Mouse (Mus musculus): ENCODE data around the gene Lsm12. TPM values are rescaled to one million over a fixed set of nuclear protein-coding genes. Genes with fewer than 3 reads are reported as not detected.
A peak's percentile ranks its signal among the peaks of the same experiment; 100 is the strongest.
"Not testable (repeated sequence)": the region's sequence is repeated elsewhere in the genome, so short reads cannot be mapped to it uniquely, and the experiment has no call there.

Lsm12 gene
- polyA plus RNA-seq, 1 experiment from 2014 or later: 84.3 TPM

GRCm38 (mm10) chr11:102165971-102166722, 18.9 kb downstream of the Lsm12 start:
- ATAC-seq: no peak
- H3K4me3 ChIP-seq: no peak overlapping the region
- H3K36me3 ChIP-seq: peaks cover 96% of the 10 kb centered on the region
- H3K4me2 ChIP-seq: no peak overlapping the region
- no peaks in the 10 kb centered on the region for H3K27me3 ChIP-seq (replicated peaks)
- H3K9ac ChIP-seq: no peak overlapping the region
- no peaks in the 10 kb centered on the region for H3K9me3 ChIP-seq (replicated peaks)
- H3K4me1 ChIP-seq: peaks cover 24% of the 10 kb centered on the region
- 70% methylated on average over 6 of the region's 6 CpGs for WGBS (ENCODE audit: insufficient replicate concordance)
- H3K27ac ChIP-seq: no peak overlapping the region

GRCm38 (mm10) chr11:102159781-102160180, 25.3 kb downstream of the Lsm12 start:
- Histone ChIP-seq H3K9ac (no peak overlapping the region), H3K4me2 (no peak overlapping the region), H3K27me3 (replicated peaks) (no peaks in the 10 kb centered on the region), H3K36me3 (peaks cover 44% of the 10 kb centered on the region), H3K9me3 (replicated peaks) (no peaks in the 10 kb centered on the region), H3K4me3 (no peak overlapping the region), H3K27ac (no peak overlapping the region), H3K4me1 (peaks cover 12% of the 10 kb centered on the region)
- WGBS (ENCODE audit: insufficient replicate concordance): 69% methylated on average over 5 of the region's 5 CpGs
- ATAC-seq: no peak

GRCm38 (mm10) chr11:102158024-102158423, 27.1 kb downstream of the Lsm12 start:
- 62% methylated on average over 2 of the region's 2 CpGs for WGBS (ENCODE audit: insufficient replicate concordance)
- not testable (repeated sequence) for H3K9ac ChIP-seq; H3K27me3 ChIP-seq (replicated peaks); H3K4me3 ChIP-seq; ATAC-seq; H3K9me3 ChIP-seq (replicated peaks); H3K4me2 ChIP-seq; H3K27ac ChIP-seq
- H3K36me3 ChIP-seq: peaks cover 46% of the 10 kb centered on the region
- peaks cover 14% of the 10 kb centered on the region for H3K4me1 ChIP-seq

GRCm38 (mm10) chr11:102156786-102157089, 28.4 kb downstream of the Lsm12 start:
- Histone ChIP-seq H3K9me3 (replicated peaks) (no peaks in the 10 kb centered on the region), H3K4me1 (peaks cover 14% of the 10 kb centered on the region), H3K4me2 (peak overlapping the region; percentile 87), H3K27me3 (replicated peaks) (no peaks in the 10 kb centered on the region), H3K27ac (no peak overlapping the region), H3K4me3 (no peak overlapping the region), H3K9ac (peak overlapping the region; percentile 82; the same call in 1 of the 2 replicates), H3K36me3 (peaks cover 46% of the 10 kb centered on the region)
- ATAC-seq: no peak
- WGBS (ENCODE audit: insufficient replicate concordance): 7% methylated on average over 1 of the region's 1 CpGs

GRCm38 (mm10) chr11:102156039-102156785, 28.9 kb downstream of the Lsm12 start, which contains the start of gene Tmem101:
TSS of gene Tmem101 (minus strand) at chr11:102156404.
- peak; percentile 82 for ATAC-seq
- H3K36me3 ChIP-seq: peaks cover 42% of the 10 kb centered on the region
- H3K4me3 ChIP-seq: peak within 1 kb of the TSS; percentile 84
- WGBS (ENCODE audit: insufficient replicate concordance): under 1% methylated on average over 37 of the region's 37 CpGs
- no peaks in the 10 kb centered on the region for H3K9me3 ChIP-seq (replicated peaks)
- peak within 1 kb of the TSS; percentile 74 for H3K27ac ChIP-seq
- H3K4me2 ChIP-seq: peak within 1 kb of the TSS; percentile 87
- H3K27me3 ChIP-seq (replicated peaks): no peaks in the 10 kb centered on the region
- peaks cover 14% of the 10 kb centered on the region for H3K4me1 ChIP-seq
- peak within 1 kb of the TSS; percentile 82 for H3K9ac ChIP-seq

- H3K9ac ChIP-seq: no peak overlapping the region
- H3K4me2 ChIP-seq: peak overlapping the region; percentile 77
- peak overlapping the region; percentile 58; the same call in 1 of the 2 replicates for H3K4me3 ChIP-seq
- no peak for ATAC-seq
- WGBS (ENCODE audit: insufficient replicate concordance): 14% methylated on average over 34 of the region's 34 CpGs
- H3K4me1 ChIP-seq: peaks cover 31% of the 10 kb centered on the region
- H3K36me3 ChIP-seq: peaks cover 11% of the 10 kb centered on the region
- no peaks in the 10 kb centered on the region for H3K9me3 ChIP-seq (replicated peaks)
- peaks cover 75% of the 10 kb centered on the region for H3K27me3 ChIP-seq (replicated peaks)
- H3K27ac ChIP-seq: no peak overlapping the region
These were observed 37.7 kb downstream of the Lsm12 start for GRCm38 (mm10) chr11:102147213-102147989.

GRCm38 (mm10) chr11:102146531-102146930, 38.6 kb downstream of the Lsm12 start:
- WGBS (ENCODE audit: insufficient replicate concordance): 9% methylated on average over 17 of the region's 17 CpGs
- ATAC-seq: no peak

GRCm38 (mm10) chr11:102146005-102146404, 39.1 kb downstream of the Lsm12 start:
- peak; percentile 46; the same call in 1 of the 2 replicates for ATAC-seq
- peaks cover 81% of the 10 kb centered on the region for H3K27me3 ChIP-seq (replicated peaks)
- peak overlapping the region; percentile 63; the same call in 1 of the 2 replicates for H3K27ac ChIP-seq

More at GRCm38 (mm10) chr11:102146531-102146930, 38.6 kb downstream of the Lsm12 start:
- no peaks in the 10 kb centered on the region for H3K9me3 ChIP-seq (replicated peaks)
- H3K36me3 ChIP-seq: peaks cover 4% of the 10 kb centered on the region; the same call in 1 of the 2 replicates
- H3K4me3 ChIP-seq: peak overlapping the region; percentile 58
- peaks cover 31% of the 10 kb centered on the region for H3K4me1 ChIP-seq
- H3K9ac ChIP-seq: peak overlapping the region; percentile 57
- peak overlapping the region; percentile 77 for H3K4me2 ChIP-seq
- H3K27ac ChIP-seq: 0 out of 2 replicates have a peak overlapping the region, but pooled peaks have one; percentile 18
- H3K27me3 ChIP-seq (replicated peaks): peaks cover 81% of the 10 kb centered on the region

GRCm38 (mm10) chr11:102145471-102146001, 39.6 kb downstream of the Lsm12 start, which contains the start of gene Nags:
TSS of gene Nags (plus strand) at chr11:102145513.
- Histone ChIP-seq H3K9me3 (replicated peaks) (no peaks in the 10 kb centered on the region), H3K4me1 (peaks cover 31% of the 10 kb centered on the region), H3K9ac (peak within 1 kb of the TSS; percentile 57), H3K36me3 (peaks cover 4% of the 10 kb centered on the region; the same call in 1 of the 2 replicates), H3K27me3 (replicated peaks) (peaks cover 81% of the 10 kb centered on the region), H3K4me3 (peak within 1 kb of the TSS; percentile 58), H3K27ac (peak within 1 kb of the TSS; percentile 63), H3K4me2 (peak within 1 kb of the TSS; percentile 77)
- WGBS (ENCODE audit: insufficient replicate concordance): 3% methylated on average over 50 of the region's 50 CpGs
- ATAC-seq: peak; percentile 13; the same call in 1 of the 2 replicates

More at GRCm38 (mm10) chr11:102146005-102146404, 39.1 kb downstream of the Lsm12 start:
- Histone ChIP-seq H3K4me2 (peak overlapping the region; percentile 77), H3K4me1 (peaks cover 31% of the 10 kb centered on the region), H3K9ac (peak overlapping the region; percentile 57), H3K36me3 (peaks cover 4% of the 10 kb centered on the region; the same call in 1 of the 2 replicates), H3K9me3 (replicated peaks) (no peaks in the 10 kb centered on the region), H3K4me3 (peak overlapping the region; percentile 58)
- WGBS (ENCODE audit: insufficient replicate concordance): 3% methylated on average over 16 of the region's 16 CpGs

GRCm38 (mm10) chr11:102144957-102145470, 40.1 kb downstream of the Lsm12 start:
- peak; percentile 68; the same call in 1 of the 2 replicates for ATAC-seq
- Histone ChIP-seq H3K4me1 (peaks cover 31% of the 10 kb centered on the region), H3K36me3 (peaks cover 4% of the 10 kb centered on the region; the same call in 1 of the 2 replicates), H3K9ac (peak overlapping the region; percentile 57; the same call in 1 of the 2 replicates), H3K9me3 (replicated peaks) (no peaks in the 10 kb centered on the region), H3K4me2 (peak overlapping the region; percentile 77), H3K27ac (no peak overlapping the region; the same call in 1 of the 2 replicates), H3K27me3 (replicated peaks) (peaks cover 81% of the 10 kb centered on the region), H3K4me3 (peak overlapping the region; percentile 58)
- 25% methylated on average over 13 of the region's 13 CpGs for WGBS (ENCODE audit: insufficient replicate concordance)

GRCm38 (mm10) chr11:102142355-102142754, 42.7 kb downstream of the Lsm12 start:
- Histone ChIP-seq H3K4me1 (peaks cover 29% of the 10 kb centered on the region), H3K36me3 (no peaks in the 10 kb centered on the region), H3K9ac (no peak overlapping the region), H3K9me3 (replicated peaks) (no peaks in the 10 kb centered on the region), H3K4me3 (no peak overlapping the region), H3K4me2 (0 out of 2 replicates have a peak overlapping the region, but pooled peaks have one; percentile 18), H3K27me3 (replicated peaks) (peaks cover 60% of the 10 kb centered on the region), H3K27ac (peak overlapping the region; percentile 48; the same call in 1 of the 2 replicates)
- 56% methylated on average over 7 of the region's 7 CpGs for whole genome bisulfite sequencing (ENCODE audit: insufficient replicate concordance)
- no peak for ATAC-seq

Measured in liver, embryonic 12.5 days (tissue).